Mouse (Mus musculus) left cerebral cortex, adult 11 months (tissue): ENCODE results near the gene Dis3l2.
A peak's percentile ranks its signal among the peaks of the same experiment; 100 is the strongest.

Experiments used
- DNase-seq: peaks from one replicate; pipeline ENCODE4 v3.0.0; 2022; ENCODE audit warnings: low spot score

The Dis3l2 gene

GRCm38 (mm10) chr1:86703300-86703964, at the start of gene Dis3l2:
TSS of gene Dis3l2 (plus strand) at chr1:86703808.
- DNase-seq: peak; percentile 76

DNA sequence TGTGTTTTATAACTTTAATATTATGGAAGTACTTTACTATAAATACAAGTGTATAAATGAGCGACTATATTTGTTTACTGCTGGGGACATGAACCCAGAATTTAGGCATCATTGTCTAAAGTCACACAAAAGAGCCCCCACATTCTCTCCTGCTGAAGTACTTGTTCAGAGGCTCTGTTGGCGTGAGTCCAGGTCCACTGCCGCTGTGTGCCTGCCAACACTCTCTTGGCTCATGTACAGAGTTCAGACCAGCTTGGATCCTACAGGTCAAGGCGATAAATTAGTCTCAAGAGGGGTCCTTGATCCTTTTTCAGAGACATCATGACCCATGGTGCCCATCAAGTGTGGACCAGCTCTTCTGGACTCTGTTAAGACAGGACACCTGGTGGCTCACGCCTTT, 46.5 kb upstream of the Dis3l2 start:
- no peak for DNase-seq

DNA sequence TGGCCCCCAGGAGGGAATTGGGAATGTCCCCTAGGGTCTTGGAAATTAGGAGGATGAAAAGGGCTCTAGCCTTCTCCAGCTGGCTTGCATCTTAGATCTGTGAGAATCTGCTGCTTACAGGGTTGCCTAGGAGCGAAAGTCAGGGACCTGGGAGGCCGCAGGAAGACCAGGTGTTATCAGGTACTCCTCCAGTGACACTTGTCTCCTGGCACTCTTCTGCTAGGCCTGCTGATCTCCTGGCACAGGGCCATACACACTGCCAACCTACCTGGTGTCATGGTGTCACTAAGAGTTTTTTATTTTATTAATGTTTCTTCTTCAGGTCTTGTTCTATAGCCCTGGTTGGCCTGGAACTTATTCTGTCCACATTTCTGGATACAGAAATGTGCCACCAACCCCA, 38.5 kb upstream of the Dis3l2 start:
- no peak for DNase-seq

DNA sequence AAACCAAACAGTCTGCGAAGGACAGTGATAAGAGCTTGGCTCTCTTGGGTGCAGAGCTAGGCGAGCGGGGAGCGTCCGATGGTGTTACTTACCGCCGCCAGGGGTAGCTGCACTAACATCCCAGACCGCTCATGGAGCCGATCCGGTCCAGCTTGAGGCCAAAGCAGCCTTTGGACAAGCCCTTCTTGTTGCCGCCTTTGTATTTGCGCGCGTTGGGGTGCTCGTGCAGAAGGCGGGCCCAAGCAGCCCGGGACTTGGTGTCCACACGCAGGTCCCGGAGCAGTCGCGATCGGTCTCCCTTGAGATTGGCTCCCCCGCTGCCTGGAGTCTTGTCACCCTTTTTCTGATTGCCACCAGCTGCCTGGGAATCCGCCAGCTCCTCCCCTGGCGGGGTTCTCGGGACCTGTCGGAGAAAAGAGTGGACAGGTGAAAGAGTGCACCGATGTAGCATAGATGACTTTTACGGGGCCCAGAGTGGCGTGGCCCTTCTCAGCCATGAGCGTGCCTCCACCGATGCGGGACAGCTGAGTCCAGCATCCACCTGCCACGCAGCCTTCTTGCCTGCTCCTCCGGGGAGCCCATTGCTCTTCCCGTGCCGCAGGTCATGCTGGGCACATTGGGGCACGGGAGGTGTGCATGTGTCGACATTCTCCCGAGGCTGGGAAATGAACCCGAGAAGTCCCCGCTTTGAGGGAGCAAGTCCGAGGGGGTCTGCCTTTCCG, 33.9 kb upstream of the Dis3l2 start:
- DNase-seq: peak; percentile 46

GRCm38 (mm10) chr1:86670279-86671038, 33.1 kb upstream of the Dis3l2 start, which contains the start of gene Nppc:
TSS of gene Nppc (minus strand) at chr1:86670571.
- peak; percentile 59 for DNase-seq

DNA sequence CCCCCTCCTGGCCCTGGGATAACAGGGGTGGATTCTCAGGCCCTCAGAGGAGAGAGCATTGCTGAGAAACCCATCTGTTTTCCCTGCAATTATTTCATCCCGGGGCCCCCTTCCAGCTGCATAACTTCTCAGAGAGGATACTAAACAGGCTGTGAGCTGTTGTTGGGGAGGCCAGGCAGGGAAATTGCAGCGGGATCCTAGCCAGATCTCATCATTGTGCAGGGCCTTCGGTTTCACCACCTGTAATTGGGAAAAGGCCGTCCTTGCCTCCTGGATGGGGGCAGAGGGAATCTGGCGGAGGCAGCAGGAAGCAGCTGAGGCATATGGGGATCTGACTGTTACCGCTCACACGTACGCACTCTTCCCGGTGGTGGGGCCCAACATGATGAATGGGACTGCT, 29.2 kb upstream of the Dis3l2 start:
- DNase-seq: no peak

- no peak for DNase-seq
Measured at GRCm38 (mm10) chr1:86675126-86675525, 28.5 kb upstream of the Dis3l2 start.

DNA sequence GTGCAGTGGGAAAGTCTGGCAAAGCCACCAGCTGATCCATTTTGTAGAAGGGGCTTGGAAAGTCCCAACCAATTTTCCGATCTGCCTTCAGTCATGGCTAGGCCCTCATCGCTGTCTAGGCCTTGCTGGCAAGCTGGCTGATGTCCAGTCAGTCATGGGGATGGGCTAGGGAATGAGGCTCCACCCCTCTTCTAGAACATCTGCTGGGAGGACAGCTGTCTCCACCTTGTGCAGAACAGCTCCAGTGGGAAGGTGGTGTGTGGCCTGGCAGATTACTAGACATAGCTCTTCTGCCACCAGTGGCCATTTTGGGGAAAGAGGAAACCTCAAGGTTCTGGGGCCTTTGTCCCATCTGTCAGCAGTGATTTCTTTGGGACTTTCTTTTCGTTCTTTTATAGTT, 26.0 kb upstream of the Dis3l2 start:
- no peak for DNase-seq

GRCm38 (mm10) chr1:86678667-86679066, 24.9 kb upstream of the Dis3l2 start:
- DNase-seq: no peak

- DNase-seq: no peak
Measured at GRCm38 (mm10) chr1:86687236-86687635, 16.4 kb upstream of the Dis3l2 start.

- no peak for DNase-seq
Measured at GRCm38 (mm10) chr1:86691027-86691426, 12.6 kb upstream of the Dis3l2 start.

GRCm38 (mm10) chr1:86696948-86697347, 6.7 kb upstream of the Dis3l2 start:
- DNase-seq: no peak

DNA sequence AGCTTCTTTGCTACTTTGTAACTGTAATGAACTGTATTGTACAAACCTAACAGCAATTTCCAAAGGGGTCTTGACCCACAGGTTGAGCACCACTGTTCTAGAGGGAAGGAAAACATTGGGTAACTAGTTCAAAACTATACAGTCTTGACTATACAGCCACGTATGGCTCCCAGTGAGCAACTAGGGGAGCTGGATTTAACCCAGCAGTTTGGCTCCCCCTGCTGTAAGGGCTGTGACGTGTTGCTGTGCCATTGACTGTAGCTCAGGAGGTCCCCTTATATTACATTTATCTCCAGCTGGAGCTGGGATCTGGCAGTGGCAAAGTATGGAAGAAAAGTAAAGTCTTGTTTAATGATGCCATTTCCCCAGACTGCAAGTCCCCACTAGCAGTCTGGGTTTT, 4.9 kb upstream of the Dis3l2 start:
- no peak for DNase-seq

GRCm38 (mm10) chr1:86699346-86700136, 4.1 kb upstream of the Dis3l2 start:
- no peak for DNase-seq

DNA sequence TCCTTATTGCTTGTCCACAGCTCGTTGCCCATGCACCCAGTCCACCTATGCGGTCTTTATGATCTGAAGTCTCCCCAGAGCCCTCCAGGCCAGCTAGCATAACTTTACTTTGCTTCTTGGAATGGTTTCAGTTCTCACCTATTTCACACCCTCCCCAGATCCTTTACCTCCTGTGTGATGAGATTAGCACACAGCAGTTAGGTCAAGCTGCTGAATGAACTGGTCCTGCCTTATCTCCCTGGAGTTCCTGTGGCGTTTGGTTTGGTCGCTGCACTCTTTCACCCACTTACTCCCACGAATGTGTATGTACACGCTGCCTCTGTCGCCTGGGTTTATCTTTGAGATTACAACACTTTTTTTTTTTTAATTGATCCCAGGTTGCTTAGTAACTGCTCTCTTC, 3.2 kb upstream of the Dis3l2 start:
- DNase-seq: no peak

GRCm38 (mm10) chr1:86703965-86704326, 338 bp downstream of the Dis3l2 start:
- peak; percentile 13 for DNase-seq

DNA sequence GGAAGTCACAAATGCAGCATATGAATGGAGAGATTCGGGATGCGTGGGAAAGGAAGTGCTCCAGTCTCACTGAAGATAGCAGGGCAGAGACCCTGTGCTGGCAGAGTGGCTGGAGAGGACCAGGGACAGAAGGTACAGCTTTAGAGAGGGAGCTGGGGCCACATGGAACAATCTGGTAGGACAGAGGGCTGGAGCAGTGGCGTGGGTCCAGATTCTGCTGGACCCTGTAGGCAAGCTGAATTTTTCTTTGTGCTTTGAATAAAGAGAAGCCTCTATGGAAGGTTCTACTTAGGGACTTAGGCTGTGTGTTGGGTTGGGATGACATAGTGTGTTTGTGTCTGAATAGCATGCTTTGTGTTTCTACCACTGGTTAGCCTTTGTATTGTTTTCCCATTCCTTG, 1.9 kb downstream of the Dis3l2 start:
- DNase-seq: peak; percentile 14

GRCm38 (mm10) chr1:86709546-86709945, 5.9 kb downstream of the Dis3l2 start:
- DNase-seq: no peak

DNA sequence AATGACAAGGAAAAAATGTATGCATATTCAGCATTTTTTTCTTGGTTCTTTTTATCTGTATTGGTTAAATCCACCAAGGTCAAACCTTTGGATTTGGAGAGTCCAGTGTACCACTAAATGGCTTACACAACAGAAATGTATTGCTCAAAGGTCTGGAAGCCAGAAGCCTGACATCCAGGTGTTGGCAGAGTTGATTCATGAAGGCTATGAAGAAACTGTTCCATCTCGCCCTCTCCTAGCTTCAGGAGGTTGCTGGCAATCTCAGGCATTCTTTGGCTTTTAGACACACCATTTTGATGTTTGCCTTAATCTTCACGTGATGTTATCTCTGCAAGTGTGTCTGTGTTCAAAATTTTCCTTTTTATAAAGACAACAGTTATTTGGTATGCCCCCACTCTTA, 8.4 kb downstream of the Dis3l2 start:
- DNase-seq: no peak

GRCm38 (mm10) chr1:86713054-86713453, 9.4 kb downstream of the Dis3l2 start:
- DNase-seq: no peak

DNA sequence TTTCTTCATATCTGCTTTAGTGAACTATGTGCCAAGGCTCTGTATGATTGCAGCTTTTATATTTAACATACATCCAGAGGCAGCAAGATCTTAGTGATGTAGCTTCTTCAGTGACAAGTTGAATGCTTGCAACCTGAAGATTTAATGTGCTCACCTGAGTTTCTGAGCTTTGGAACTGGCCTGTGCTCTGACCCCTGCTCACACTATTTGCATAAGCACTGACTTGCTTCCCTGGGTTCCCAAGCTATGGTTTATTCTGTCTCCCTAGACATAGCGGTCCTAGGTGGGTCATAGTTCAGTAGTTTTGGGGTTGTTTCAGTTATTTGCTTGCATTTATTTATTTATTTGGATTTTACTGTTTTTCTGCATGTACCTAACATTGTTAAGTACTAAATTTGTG, 14.6 kb downstream of the Dis3l2 start:
- no peak for DNase-seq

GRCm38 (mm10) chr1:86719391-86719790, 15.8 kb downstream of the Dis3l2 start:
- DNase-seq: no peak
